Comparison of ENCODE assay signal across 13 mouse cellular contexts in the genomic region with DNA sequence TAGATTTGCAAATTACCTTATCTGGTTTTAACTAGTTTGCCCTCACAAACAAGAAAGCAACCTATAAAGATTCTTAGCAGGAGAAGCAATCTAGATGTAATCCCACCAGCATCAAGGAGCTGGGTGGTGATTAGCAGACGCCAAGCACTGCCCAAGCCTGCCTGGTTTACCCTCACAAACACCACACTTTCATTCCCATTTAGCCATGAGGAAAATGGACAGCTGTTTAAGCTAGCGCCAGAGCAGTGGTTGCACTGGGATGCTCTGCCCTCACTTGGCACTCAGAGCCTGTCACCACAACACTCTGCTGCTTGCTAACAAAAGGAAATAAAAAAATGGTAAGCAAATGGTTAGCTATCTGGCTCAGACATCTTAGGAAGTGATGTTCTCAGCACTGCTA.
"Had no signal": no experiment of that assay in that cellular context is flagged by ENCODE, and none has a peak within 500 bp of the region (broad histone marks: within the 10 kb centered on the region; RNA-seq: fewer than 3 reads in every experiment).

No protein-coding gene starts in this region.

- H3K27me3 ChIP-seq: lung, embryonic 15.5 days; midbrain, embryonic 12.5 days; neural tube, embryonic 12.5 days; stomach, embryonic 15.5 days had no signal

- H3K4me3 ChIP-seq: lung, embryonic 15.5 days; midbrain, embryonic 10.5 days; midbrain, embryonic 12.5 days; neural tube, embryonic 12.5 days; stomach, embryonic 15.5 days had no signal

- H3K36me3 ChIP-seq: lung, embryonic 15.5 days; midbrain, embryonic 10.5 days; midbrain, embryonic 12.5 days; neural tube, embryonic 12.5 days; stomach, embryonic 15.5 days had no signal

- DNase-seq: liver, postnatal 0 days; lung, adult 2 months; lung, postnatal 4 days; midbrain, embryonic 14.5 days; right cerebral cortex, postnatal 14 days; thymus, adult 2 months; thymus, postnatal 25 days; thymus, postnatal 4 days had no signal
